Mouse (Mus musculus): ENCODE measurements at regions not wholly inside any gene's neighbourhood (a gene's known extent, or its start where the extent isn't known, plus 50 kb on each side); places are given as distances from the start of the nearest gene placed in this dataset.

- DNase-seq (ENCODE audit: low spot score) = no peak
These were observed 159.8 kb upstream of the Masp1 start for GRCm38 (mm10) chr16:23680434-23680833.

- peak; percentile 52 for DNase-seq (ENCODE audit: low spot score)
These were observed 151.8 kb upstream of the Masp1 start for GRCm38 (mm10) chr16:23672375-23672774.

- peak; percentile 8 for DNase-seq (ENCODE audit: low spot score)
These were observed 149.5 kb upstream of the Masp1 start for GRCm38 (mm10) chr16:23670161-23670560.

- peak; percentile 32 for DNase-seq (ENCODE audit: low spot score)
These were observed 149.0 kb upstream of the Masp1 start for GRCm38 (mm10) chr16:23669651-23670050.
